Mouse (Mus musculus) retina, postnatal 7 days (tissue): ENCODE results near the gene Cog4.
"Not testable (repeated sequence)": the region's sequence is repeated elsewhere in the genome, so short reads cannot be mapped to it uniquely, and the experiment has no call there.

Experiments used
- DNase-seq: peaks from one replicate; pipeline ENCODE4 v3.0.0-alpha.2; 2012; ENCODE audit warnings: low read depth, low spot score

Gene Cog4

GRCm38 (mm10) chr8:110828511-110828910 is 17.9 kb upstream of the Cog4 start:
- DNase-seq = no peak

- no peak for DNase-seq
These were observed 14.4 kb upstream of the Cog4 start for GRCm38 (mm10) chr8:110831956-110832355.

- DNase-seq = no peak
These were observed 4.3 kb upstream of the Cog4 start for GRCm38 (mm10) chr8:110842012-110842574.

- no peak for DNase-seq
These were observed 3.2 kb upstream of the Cog4 start for GRCm38 (mm10) chr8:110843207-110843606.

- no peak for DNase-seq
These were observed 1.5 kb upstream of the Cog4 start for GRCm38 (mm10) chr8:110844941-110845340.

- DNase-seq = no peak
These were observed 487 bp upstream of the Cog4 start for GRCm38 (mm10) chr8:110845821-110846404.

GRCm38 (mm10) chr8:110847171-110847549 is 760 bp downstream of the Cog4 start:
- DNase-seq = no peak

GRCm38 (mm10) chr8:110847645-110848495 is 1.5 kb downstream of the Cog4 start:
- DNase-seq = no peak

- DNase-seq = no peak
These were observed 4.8 kb downstream of the Cog4 start for GRCm38 (mm10) chr8:110851186-110851585.

GRCm38 (mm10) chr8:110856073-110856472 is 9.7 kb downstream of the Cog4 start:
- not testable (repeated sequence) for DNase-seq

GRCm38 (mm10) chr8:110856760-110857461 is 10.5 kb downstream of the Cog4 start:
- no peak for DNase-seq

- no peak for DNase-seq
These were observed 13.5 kb downstream of the Cog4 start for GRCm38 (mm10) chr8:110859651-110860501.

GRCm38 (mm10) chr8:110861347-110862025 is 15.1 kb downstream of the Cog4 start:
- not testable (repeated sequence) for DNase-seq

GRCm38 (mm10) chr8:110870501-110870900 is 24.1 kb downstream of the Cog4 start:
- no peak for DNase-seq

- no peak for DNase-seq
These were observed 31.5 kb downstream of the Cog4 start for GRCm38 (mm10) chr8:110877862-110878261.

GRCm38 (mm10) chr8:110881741-110882310 is 35.4 kb downstream of the Cog4 start:
- no peak for DNase-seq

- DNase-seq = no peak
These were observed 37.4 kb downstream of the Cog4 start for GRCm38 (mm10) chr8:110883824-110884223.

- DNase-seq = no peak
These were observed 40.2 kb downstream of the Cog4 start for GRCm38 (mm10) chr8:110886634-110887033.

- DNase-seq = no peak
These were observed 41.2 kb downstream of the Cog4 start for GRCm38 (mm10) chr8:110887551-110887950.

- DNase-seq = no peak
These were observed 42.0 kb downstream of the Cog4 start for GRCm38 (mm10) chr8:110888441-110888840.
